In genomic region chr3:67947000-67947399, GRCm38 (mm10) we compare ENCODE assay signal across 26 mouse cellular contexts. TPM values are rescaled to one million over a fixed set of nuclear protein-coding genes. Genes with fewer than 3 reads are reported as not detected.
DNase-seq lines count a peak whose midpoint lies in the region; ATAC-seq and TF ChIP-seq lines count a peak whose summit lies in the region.
"Had no signal": no experiment of that assay in that cellular context is flagged by ENCODE, and none has a peak within 500 bp of the region (broad histone marks: within the 10 kb centered on the region; RNA-seq: fewer than 3 reads in every experiment).

No protein-coding gene starts in this region.

- no peaks in the 10 kb centered on the region for H3K9me3 ChIP-seq in liver, postnatal 0 days (ENCODE audit: low read length)
- no peaks in the 10 kb centered on the region for H3K9me3 ChIP-seq in CH12.LX (replicated peaks; ENCODE audit: low read length)
- H3K9me3 ChIP-seq in neural tube, embryonic 15.5 days (replicated peaks), result no peaks in the 10 kb centered on the region
- H3K9me3 ChIP-seq: embryonic facial prominence, embryonic 12.5 days; forebrain, embryonic 12.5 days; forebrain, embryonic 15.5 days had no signal

- no peak overlapping the region for H3K9ac ChIP-seq in liver, postnatal 0 days (replicated peaks)
- H3K9ac ChIP-seq in CH12.LX (ENCODE audit: insufficient read depth, low read depth), result no peak overlapping the region
- H3K9ac ChIP-seq in neural tube, embryonic 15.5 days (replicated peaks), result no peak overlapping the region
- H3K9ac ChIP-seq: embryonic facial prominence, embryonic 12.5 days; forebrain, embryonic 12.5 days; forebrain, embryonic 15.5 days; forebrain, postnatal 0 days had no signal

- no peaks in the 10 kb centered on the region for H3K27me3 ChIP-seq in liver, postnatal 0 days (ENCODE audit: insufficient read depth, low read length)
- no peaks in the 10 kb centered on the region for H3K27me3 ChIP-seq in CH12.LX (replicated peaks)
- no peaks in the 10 kb centered on the region for H3K27me3 ChIP-seq in neural tube, embryonic 15.5 days (replicated peaks)
- H3K27me3 ChIP-seq: embryonic facial prominence, embryonic 12.5 days; forebrain, embryonic 12.5 days; forebrain, embryonic 15.5 days had no signal

- no peaks in the 10 kb centered on the region for H3K36me3 ChIP-seq in liver, postnatal 0 days (replicated peaks; ENCODE audit: insufficient read depth, low read length)
- H3K36me3 ChIP-seq in CH12.LX (replicated peaks in 1 of 2; ENCODE audit: control insufficient read depth in 1 of 2, insufficient read depth in 1 of 2, low read length in 1 of 2), result no peaks in the 10 kb centered on the region
- no peaks in the 10 kb centered on the region for H3K36me3 ChIP-seq in neural tube, embryonic 15.5 days
- H3K36me3 ChIP-seq: embryonic facial prominence, embryonic 12.5 days; forebrain, embryonic 12.5 days; forebrain, embryonic 15.5 days had no signal

- in situ Hi-C loops in CH12.LX (cut with MboI; ENCODE audit: low pct_ligation_motif_present, low pct_unique_long_range_greater_than_20kb, low sequenced_read_pairs), result no loop called here

- no peak for TF ChIP-seq CTCF in liver, postnatal 0 days (IDR thresholded peaks at IDR 0.05; ENCODE audit: low read depth)
- TF ChIP-seq CTCF in CH12.LX (conservative IDR thresholded peaks at IDR 0.05 in 1 of 2, IDR thresholded peaks at IDR 0.05 in 1 of 2; ENCODE audit: low read depth in 2 of 2, low read length in 2 of 2), result no peak
- TF ChIP-seq CTCF in lung, adult 2 months (IDR thresholded peaks at IDR 0.05; ENCODE audit: insufficient read depth, low read length), result no peak

- WGBS in liver, postnatal 0 days (ENCODE audit: insufficient replicate concordance), result 63% methylated on average over 2 of the region's 2 CpGs
- 86% methylated on average over 2 of the region's 2 CpGs for whole genome bisulfite sequencing in neural tube, embryonic 15.5 days
- 74% methylated on average over 2 of the region's 2 CpGs for WGBS in lung, adult 2 months

- no peak for TF ChIP-seq RAD21 in CH12.LX (IDR thresholded peaks at IDR 0.05; ENCODE audit: low read depth, low read length)

- no peak overlapping the region for H3K4me3 ChIP-seq in liver, postnatal 0 days (ENCODE audit: low read depth, low read length)
- no peak overlapping the region for H3K4me3 ChIP-seq in CH12.LX (replicated peaks in 1 of 3; ENCODE audit: low read depth in 2 of 3, low read length in 2 of 3, poor library complexity in 1 of 3)
- H3K4me3 ChIP-seq in neural tube, embryonic 15.5 days (replicated peaks), result no peak overlapping the region
- H3K4me3 ChIP-seq in lung, adult 2 months (replicated peaks; ENCODE audit: extremely low read depth, low read depth, low read length), result no peak overlapping the region
- H3K4me3 ChIP-seq: embryonic facial prominence, embryonic 12.5 days; forebrain, embryonic 12.5 days; forebrain, embryonic 15.5 days had no signal

- ATAC-seq in liver, postnatal 0 days, result no peak
- ATAC-seq in neural tube, embryonic 15.5 days (ENCODE audit: low FRiP score), result no peak
- ATAC-seq: CD4-positive, CD25-positive, alpha-beta regulatory T cell, adult 4 months; forebrain, embryonic 15.5 days; forebrain, postnatal 0 days had no signal

- dilution Hi-C loops in CH12.LX (cut with MboI; ENCODE audit: extremely low pct_ligation_motif_present, extremely low pct_unique_long_range_greater_than_20kb, low sequenced_read_pairs), result no loop called here

- DNase-seq in liver, postnatal 0 days, result no peak
- DNase-seq in liver (no peak), CH12.LX (ENCODE audit: extremely low read depth) (peak; percentile 52)
- DNase-seq in mesoderm, embryonic 11.5 days (ENCODE audit: low read depth, low spot score), result peak; percentile 11
- no peak for DNase-seq in lung, adult 2 months
- no peak for DNase-seq in urinary bladder, postnatal 14 days (ENCODE audit: low spot score)
- DNase-seq: adrenal gland, adult 2 months; adrenal gland, postnatal 10 days; adrenal gland, postnatal 25 days; cerebellum, adult 11 months; cerebellum, adult 18-20 months; cerebellum, adult 8-10 months; cerebellum, adult 9-11 months; cerebellum, postnatal 14 days; cerebellum, postnatal 36 days; embryo, embryonic 11 days; forebrain, postnatal 0 days had no signal

- H3K4me2 ChIP-seq in liver, postnatal 0 days (ENCODE audit: low read depth, low read length), result no peak overlapping the region
- H3K4me2 ChIP-seq in CH12.LX (ENCODE audit: insufficient read depth, low read depth, poor library complexity, severe bottlenecking), result no peak overlapping the region
- no peak overlapping the region for H3K4me2 ChIP-seq in neural tube, embryonic 15.5 days
- H3K4me2 ChIP-seq: embryonic facial prominence, embryonic 12.5 days; forebrain, embryonic 12.5 days; forebrain, embryonic 15.5 days had no signal

- no peak for TF ChIP-seq POLR2A in CH12.LX (IDR thresholded peaks at IDR 0.05; ENCODE audit: low read depth, low read length)
- TF ChIP-seq POLR2A in lung, adult 2 months (IDR thresholded peaks at IDR 0.05; ENCODE audit: borderline replicate concordance, extremely low read depth, low read depth, low read length), result no peak

- H3K4me1 ChIP-seq in liver, postnatal 0 days (ENCODE audit: insufficient read depth), result no peaks in the 10 kb centered on the region
- peaks cover 8 to 18% of the 10 kb centered on the region in 2 experiments for H3K4me1 ChIP-seq in CH12.LX (ENCODE audit: control insufficient read depth in 1 of 2, insufficient read depth in 2 of 2)
- no peaks in the 10 kb centered on the region for H3K4me1 ChIP-seq in neural tube, embryonic 15.5 days
- no peaks in the 10 kb centered on the region for H3K4me1 ChIP-seq in lung, adult 2 months (ENCODE audit: control insufficient read depth, insufficient read depth, low read length)
- H3K4me1 ChIP-seq: embryonic facial prominence, embryonic 12.5 days had no signal

- no peak for TF ChIP-seq EP300 in liver, postnatal 0 days (IDR thresholded peaks at IDR 0.05; ENCODE audit: low read depth)
- peak; percentile 68 for TF ChIP-seq EP300 in CH12.LX (IDR thresholded peaks at IDR 0.05; ENCODE audit: low read length)

- no peaks in the 10 kb centered on the region for H3K79me2 ChIP-seq in CH12.LX (replicated peaks; ENCODE audit: control insufficient read depth, extremely low read depth, insufficient read depth, poor library complexity, severe bottlenecking)

- 0 out of 2 replicates have a peak overlapping the region, but pooled peaks have one; percentile 16 for H3K27ac ChIP-seq in liver, postnatal 0 days (ENCODE audit: low read depth)
- no peak overlapping the region for H3K27ac ChIP-seq in CH12.LX (ENCODE audit: insufficient read depth, low read depth)
- H3K27ac ChIP-seq in neural tube, embryonic 15.5 days (replicated peaks), result no peak overlapping the region
- H3K27ac ChIP-seq: embryonic facial prominence, embryonic 12.5 days; forebrain, embryonic 12.5 days; forebrain, embryonic 15.5 days had no signal

TF ChIP-seq in CH12.LX, 34 proteins besides CTCF, POLR2A, EP300 and RAD21:
- TF ChIP-seq MEF2A (IDR thresholded peaks at IDR 0.05; ENCODE audit: borderline replicate concordance, low read depth, low read length) (peak; percentile 57; the same call in 1 of the 2 replicates), USF2 (conservative IDR thresholded peaks at IDR 0.05; ENCODE audit: low read depth, low read length) (no peak), GABPA (IDR thresholded peaks at IDR 0.05; ENCODE audit: insufficient replicate concordance, low read depth, low read length) (no peak), JUN (IDR thresholded peaks at IDR 0.05; ENCODE audit: insufficient read depth, low read depth, low read length) (no peak), SMC3 (IDR thresholded peaks at IDR 0.05; ENCODE audit: low read depth, low read length) (no peak), TCF12 (IDR thresholded peaks at IDR 0.05; ENCODE audit: low read depth, low read length) (peak; percentile 70; the same call in 1 of the 2 replicates), ETS1 (conservative IDR thresholded peaks at IDR 0.05; ENCODE audit: low read depth, low read length) (peak; percentile 52), JUND (conservative IDR thresholded peaks at IDR 0.05; ENCODE audit: low read depth, low read length) (no peak), MXI1 (IDR thresholded peaks at IDR 0.05; ENCODE audit: low read depth, low read length) (no peak), MAZ (IDR thresholded peaks at IDR 0.05; ENCODE audit: low read depth, low read length) (no peak)
TF ChIP-seq in CH12.LX: peak in this region for 3.

RNA-seq across cellular contexts. Expression of gene Iqschfp, which starts 55.0 kb away (rescaled TPM):
- not detected in 2 replicates for polyA plus RNA-seq in liver, postnatal 0 days (2015; fragmentation: Nextera tagmentation; extraction: Ambion mirVana)
- total RNA-seq in CH12.LX (2012; rRNA removed), result 0.25 and 0.29 TPM in 2 replicates
- total RNA-seq in CH12.LX (2014; rRNA removed), result not detected in 2 replicates
- polyA plus RNA-seq in CH12.LX (2012; ENCODE audit: insufficient read length, low read depth), result 0.13 TPM in 1 of 2 replicates, not detected in the other
- polyA plus RNA-seq in neural tube, embryonic 15.5 days (2015; fragmentation: Nextera tagmentation; extraction: Ambion mirVana), result 4.8 and 7.2 TPM in 2 replicates
- not detected in 2 replicates for polyA plus RNA-seq in lung, adult 2 months (2012; rRNA removed)
- total RNA-seq: adrenal gland, adult 2 months; adrenal gland, postnatal 10 days; adrenal gland, postnatal 25 days; common myeloid progenitor, adult 5-6 weeks; ES-E14; MEL had no signal
- polyA plus RNA-seq: adrenal gland, adult 2 months; CD4-positive, CD25-positive, alpha-beta regulatory T cell, adult 4 months had no signal

RNA-seq across cellular contexts. Expression of gene Iqcj, which starts 55.0 kb away (rescaled TPM):
- not detected in 2 replicates for polyA plus RNA-seq in liver, postnatal 0 days (2015; fragmentation: Nextera tagmentation; extraction: Ambion mirVana)
- total RNA-seq in CH12.LX (2012; rRNA removed) (0.47 and 0.63 TPM in 2 replicates), CH12.LX (2014; rRNA removed) (not detected in 2 replicates)
- polyA plus RNA-seq in CH12.LX (2012; ENCODE audit: insufficient read length, low read depth), result not detected in 2 replicates
- 0.57 and 0.93 TPM in 2 replicates for polyA plus RNA-seq in neural tube, embryonic 15.5 days (2015; fragmentation: Nextera tagmentation; extraction: Ambion mirVana)
- not detected in 2 replicates for polyA plus RNA-seq in lung, adult 2 months (2012; rRNA removed)
- total RNA-seq: adrenal gland, adult 2 months; adrenal gland, postnatal 10 days; adrenal gland, postnatal 25 days; adrenal gland, postnatal 4 days; common myeloid progenitor, adult 5-6 weeks; ES-E14; MEL had no signal
- polyA plus RNA-seq: adrenal gland, adult 2 months; CD4-positive, CD25-positive, alpha-beta regulatory T cell, adult 4 months had no signal

Comparison
In these comparisons a context has a peak if more than half of its experiments do, and no peak if none do; other contexts are left out.
1. DNase-seq: peak in CH12.LX (single experiment) and mesoderm, embryonic 11.5 days (single experiment); none in liver, postnatal 0 days (single experiment), liver (single experiment), lung, adult 2 months (single experiment) and urinary bladder, postnatal 14 days (single experiment).